Mouse (Mus musculus): ENCODE measurements around the gene Vsig8. TPM values are rescaled to one million over a fixed set of nuclear protein-coding genes. Genes with fewer than 3 reads are reported as not detected.

The Vsig8 gene
- polyA plus RNA-seq, 1 experiment: not detected

GRCm38 (mm10) chr1:172567758-172568157, 12.0 kb downstream of the Vsig8 start:
- TF ChIP-seq SRF (IDR thresholded peaks at IDR 0.05; ENCODE audit: control insufficient read depth, insufficient read length, low read depth): peak; percentile 47
- TF ChIP-seq TCF3 (IDR thresholded peaks at IDR 0.05; ENCODE audit: insufficient read length, low read depth): no peak
- Histone ChIP-seq H3K4me2 (ENCODE audit: low read depth) (no peak overlapping the region), H3K79me2 (ENCODE audit: control insufficient read depth, insufficient read depth) (no peaks in the 10 kb centered on the region), H3K36me3 (ENCODE audit: control insufficient read depth, insufficient read depth) (no peaks in the 10 kb centered on the region), H3K4me3 (no peak overlapping the region), H3ac (ENCODE audit: control insufficient read depth, insufficient read length) (no peak overlapping the region), H3K27me3 (ENCODE audit: control insufficient read depth, insufficient read depth, insufficient read length) (no peaks in the 10 kb centered on the region)

DNA sequence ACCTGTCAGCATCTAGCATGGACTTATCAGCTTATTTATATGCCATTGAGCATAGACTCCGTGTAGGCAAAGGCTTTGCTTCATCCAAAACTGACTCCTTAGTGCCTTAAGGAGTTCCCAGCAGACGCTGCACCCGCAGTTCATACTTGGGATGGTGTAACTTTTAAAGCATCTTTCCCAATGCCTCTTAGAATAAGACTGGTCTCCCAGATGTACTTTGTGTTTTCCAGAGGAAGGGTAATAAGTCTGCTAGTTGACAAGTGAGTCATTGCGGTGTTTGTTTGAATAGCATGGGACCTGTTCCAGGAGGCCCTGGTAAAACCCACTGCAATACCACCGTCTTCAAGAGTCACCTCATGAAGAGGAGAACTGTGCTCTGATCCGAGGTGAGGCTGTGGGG, 24.4 kb downstream of the Vsig8 start:
- no peak overlapping the region for H3ac ChIP-seq (ENCODE audit: control insufficient read depth, insufficient read length)
- H3K27me3 ChIP-seq (ENCODE audit: control insufficient read depth, insufficient read depth, insufficient read length): no peaks in the 10 kb centered on the region
- peak; percentile 54; the same call in 1 of the 2 replicates for TF ChIP-seq CEBPB (IDR thresholded peaks at IDR 0.05; ENCODE audit: insufficient read depth, poor library complexity, severe bottlenecking)
- TF ChIP-seq TCF3 (IDR thresholded peaks at IDR 0.05; ENCODE audit: insufficient read length, low read depth): no peak
- H3K4me3 ChIP-seq: no peak overlapping the region
- H3K36me3 ChIP-seq (ENCODE audit: control insufficient read depth, insufficient read depth): no peaks in the 10 kb centered on the region
- peak overlapping the region; percentile 18 for H3K4me2 ChIP-seq (ENCODE audit: low read depth)
- H3K79me2 ChIP-seq (ENCODE audit: control insufficient read depth, insufficient read depth): no peaks in the 10 kb centered on the region

GRCm38 (mm10) chr1:172582436-172582835, 26.7 kb downstream of the Vsig8 start:
- Histone ChIP-seq H3K4me3 (no peak overlapping the region), H3ac (ENCODE audit: control insufficient read depth, insufficient read length) (no peak overlapping the region), H3K79me2 (ENCODE audit: control insufficient read depth, insufficient read depth) (no peaks in the 10 kb centered on the region), H3K4me2 (ENCODE audit: low read depth) (no peak overlapping the region), H3K27me3 (ENCODE audit: control insufficient read depth, insufficient read depth, insufficient read length) (no peaks in the 10 kb centered on the region), H3K36me3 (ENCODE audit: control insufficient read depth, insufficient read depth) (no peaks in the 10 kb centered on the region)
- TF ChIP-seq POLR2A (IDR thresholded peaks at IDR 0.05; ENCODE audit: insufficient read length, low read depth) (no peak), E2F4 (IDR thresholded peaks at IDR 0.05; ENCODE audit: insufficient read depth) (no peak), MYOD1 (IDR thresholded peaks at IDR 0.05; ENCODE audit: control insufficient read depth in 1 of 3, insufficient read length in 2 of 3, low read depth in 2 of 3) (no peak), USF1 (IDR thresholded peaks at IDR 0.05; ENCODE audit: low read depth) (no peak)

DNA sequence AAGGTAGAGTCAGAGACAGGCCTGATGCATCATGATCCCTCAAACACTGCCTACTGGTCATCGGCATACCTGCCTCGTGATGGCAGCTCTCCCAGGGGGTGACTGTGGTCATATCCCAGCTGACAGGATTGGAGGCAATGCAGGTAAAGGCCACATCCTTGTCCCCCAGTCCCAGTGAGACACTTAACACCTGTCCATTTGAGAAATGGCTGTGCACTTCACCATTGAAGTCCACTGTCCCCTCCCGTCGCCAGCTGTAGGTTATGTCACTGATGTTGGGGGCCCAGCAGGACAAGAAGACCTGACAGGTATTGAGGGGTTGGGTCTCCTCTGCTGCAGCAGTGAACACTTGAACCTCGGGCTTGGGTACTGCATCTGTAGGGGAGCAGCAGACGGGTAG, 28.5 kb downstream of the Vsig8 start:
- Histone ChIP-seq H3ac (ENCODE audit: control insufficient read depth, insufficient read length) (no peak overlapping the region), H3K4me2 (ENCODE audit: low read depth) (no peak overlapping the region), H3K79me2 (ENCODE audit: control insufficient read depth, insufficient read depth) (no peaks in the 10 kb centered on the region), H3K27me3 (ENCODE audit: control insufficient read depth, insufficient read depth, insufficient read length) (no peaks in the 10 kb centered on the region), H3K36me3 (ENCODE audit: control insufficient read depth, insufficient read depth) (no peaks in the 10 kb centered on the region), H3K4me3 (no peak overlapping the region)
- TF ChIP-seq MYOG (IDR thresholded peaks at IDR 0.05; ENCODE audit: control insufficient read depth in 1 of 3, insufficient read depth in 1 of 3, insufficient read length in 2 of 3, low read depth in 2 of 3): no peak
- no peak for TF ChIP-seq TCF12 (IDR thresholded peaks at IDR 0.05; ENCODE audit: insufficient read depth, poor library complexity, severe bottlenecking)
- TF ChIP-seq MYOD1 (IDR thresholded peaks at IDR 0.05; ENCODE audit: control insufficient read depth in 1 of 3, insufficient read length in 2 of 3, low read depth in 2 of 3): no peak

GRCm38 (mm10) chr1:172585026-172585425, 29.3 kb downstream of the Vsig8 start:
- H3K36me3 ChIP-seq (ENCODE audit: control insufficient read depth, insufficient read depth): no peaks in the 10 kb centered on the region
- no peak overlapping the region for H3ac ChIP-seq (ENCODE audit: control insufficient read depth, insufficient read length)
- H3K27me3 ChIP-seq (ENCODE audit: control insufficient read depth, insufficient read depth, insufficient read length): no peaks in the 10 kb centered on the region
- no peak overlapping the region for H3K4me2 ChIP-seq (ENCODE audit: low read depth)
- no peak for TF ChIP-seq REST (IDR thresholded peaks at IDR 0.05; ENCODE audit: insufficient read depth, insufficient read length)
- TF ChIP-seq USF1 (IDR thresholded peaks at IDR 0.05; ENCODE audit: low read depth): no peak
- no peak for TF ChIP-seq SRF (IDR thresholded peaks at IDR 0.05; ENCODE audit: control insufficient read depth, insufficient read length, low read depth)
- TF ChIP-seq POLR2AphosphoS2 (IDR thresholded peaks at IDR 0.05; ENCODE audit: insufficient read length, low read depth): no peak
- TF ChIP-seq TCF12 (IDR thresholded peaks at IDR 0.05; ENCODE audit: insufficient read depth, poor library complexity, severe bottlenecking): no peak
- TF ChIP-seq E2F4 (IDR thresholded peaks at IDR 0.05; ENCODE audit: insufficient read depth): no peak
- TF ChIP-seq TCF3 (IDR thresholded peaks at IDR 0.05; ENCODE audit: insufficient read length, low read depth): no peak
- H3K4me3 ChIP-seq: no peak overlapping the region
- no peaks in the 10 kb centered on the region for H3K79me2 ChIP-seq (ENCODE audit: control insufficient read depth, insufficient read depth)

- no peak for TF ChIP-seq MYOD1 (IDR thresholded peaks at IDR 0.05; ENCODE audit: control insufficient read depth in 1 of 3, insufficient read length in 2 of 3, low read depth in 2 of 3)
- TF ChIP-seq MAX (IDR thresholded peaks at IDR 0.05; ENCODE audit: low read depth): no peak
- no peak for TF ChIP-seq POLR2AphosphoS2 (IDR thresholded peaks at IDR 0.05; ENCODE audit: insufficient read length, low read depth)
- no peak for TF ChIP-seq POLR2A (IDR thresholded peaks at IDR 0.05; ENCODE audit: insufficient read length, low read depth)
- no peak for TF ChIP-seq E2F4 (IDR thresholded peaks at IDR 0.05; ENCODE audit: insufficient read depth)
- no peak for TF ChIP-seq TCF3 (IDR thresholded peaks at IDR 0.05; ENCODE audit: insufficient read length, low read depth)
- TF ChIP-seq MYOG (IDR thresholded peaks at IDR 0.05; ENCODE audit: control insufficient read depth in 1 of 3, insufficient read depth in 1 of 3, insufficient read length in 2 of 3, low read depth in 2 of 3): no peak
- TF ChIP-seq TCF12 (IDR thresholded peaks at IDR 0.05; ENCODE audit: insufficient read depth, poor library complexity, severe bottlenecking): no peak
- no peak for TF ChIP-seq CEBPB (IDR thresholded peaks at IDR 0.05; ENCODE audit: insufficient read depth, poor library complexity, severe bottlenecking)
- no peak for TF ChIP-seq SRF (IDR thresholded peaks at IDR 0.05; ENCODE audit: control insufficient read depth, insufficient read length, low read depth)
- TF ChIP-seq USF1 (IDR thresholded peaks at IDR 0.05; ENCODE audit: low read depth): no peak
- no peaks in the 10 kb centered on the region for H3K27me3 ChIP-seq (ENCODE audit: control insufficient read depth, insufficient read depth, insufficient read length)
- no peaks in the 10 kb centered on the region for H3K36me3 ChIP-seq (ENCODE audit: control insufficient read depth, insufficient read depth)
- no peaks in the 10 kb centered on the region for H3K79me2 ChIP-seq (ENCODE audit: control insufficient read depth, insufficient read depth)
- no peak overlapping the region for H3ac ChIP-seq (ENCODE audit: control insufficient read depth, insufficient read length)
- H3K4me3 ChIP-seq: no peak overlapping the region
- no peak overlapping the region for H3K4me2 ChIP-seq (ENCODE audit: low read depth)
Observed at GRCm38 (mm10) chr1:172585612-172586567, 30.2 kb downstream of the Vsig8 start.
